Mouse (Mus musculus) adipocyte (in vitro differentiated cells): Measurements from ENCODE around the gene Grin2b.
A peak's percentile ranks its signal among the peaks of the same experiment; 100 is the strongest.
"Not testable (repeated sequence)": the region's sequence is repeated elsewhere in the genome, so short reads cannot be mapped to it uniquely, and the experiment has no call there.

Experiments used
- DNase-seq: peaks from one replicate; pipeline ENCODE4 v3.0.0-alpha.2; 2016; ENCODE audit warnings: low spot score

The Grin2b gene

GRCm38 (mm10) chr6:135907137-135907536 is 266.2 kb downstream of the Grin2b start:
- DNase-seq: no peak

DNA sequence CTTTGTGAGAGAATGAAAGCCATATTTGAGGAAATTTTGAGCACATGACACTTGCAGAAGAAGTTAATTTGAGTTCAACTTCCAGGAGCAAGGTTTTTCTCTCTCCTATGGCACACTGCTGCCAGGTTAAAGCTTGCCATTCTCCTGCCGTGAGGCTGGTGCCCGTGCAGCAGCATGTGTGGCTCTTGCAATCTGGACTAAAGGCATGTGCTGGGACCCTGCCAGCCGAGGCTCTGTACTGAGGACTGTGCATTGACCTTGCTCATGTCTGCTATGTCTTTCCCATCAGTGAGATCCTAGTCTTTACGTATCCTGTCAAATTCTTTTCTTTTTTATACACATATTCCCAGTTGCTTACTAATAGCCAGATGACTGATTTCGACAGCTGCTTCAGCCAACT is 268.9 kb downstream of the Grin2b start:
- DNase-seq: no peak

DNA sequence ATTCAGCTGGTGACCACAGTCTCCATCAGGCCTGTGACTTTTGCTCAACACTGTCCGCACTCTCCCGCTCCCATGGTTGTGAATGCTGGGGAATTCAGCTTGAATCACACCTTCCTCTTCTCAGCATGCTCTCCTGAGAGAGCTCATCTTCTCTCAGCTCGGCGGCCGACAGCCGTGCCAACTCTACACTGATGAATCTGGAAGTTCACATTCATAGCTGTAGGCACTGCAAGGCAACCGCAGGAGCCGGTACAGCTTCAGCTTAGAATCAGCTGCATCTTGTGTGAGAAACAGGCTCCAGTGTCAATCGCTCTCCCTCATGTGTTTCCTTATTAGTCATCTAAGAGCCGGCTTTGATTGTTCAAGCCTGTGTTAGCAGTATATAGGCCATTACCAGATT is 272.9 kb downstream of the Grin2b start:
- no peak for DNase-seq

DNA sequence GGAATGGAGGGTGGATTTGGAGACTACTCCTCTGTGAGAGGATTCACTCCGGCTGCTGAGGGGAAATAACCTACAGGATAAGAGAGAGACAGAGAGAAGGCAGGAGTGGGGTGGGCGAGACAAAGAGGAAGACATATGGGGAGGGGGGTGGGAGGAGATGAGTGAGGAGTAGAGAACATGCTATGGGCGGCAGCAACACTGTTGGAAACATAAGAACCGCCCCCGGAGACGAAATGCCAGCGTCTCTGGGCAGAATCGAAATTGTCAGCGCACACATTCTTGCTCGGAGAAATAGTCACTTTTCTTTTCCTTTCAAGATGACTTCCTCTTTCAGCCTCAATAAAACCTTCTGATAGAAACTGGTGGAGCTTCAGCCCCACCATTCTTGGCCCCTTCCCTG is 274.1 kb downstream of the Grin2b start:
- no peak for DNase-seq

DNA sequence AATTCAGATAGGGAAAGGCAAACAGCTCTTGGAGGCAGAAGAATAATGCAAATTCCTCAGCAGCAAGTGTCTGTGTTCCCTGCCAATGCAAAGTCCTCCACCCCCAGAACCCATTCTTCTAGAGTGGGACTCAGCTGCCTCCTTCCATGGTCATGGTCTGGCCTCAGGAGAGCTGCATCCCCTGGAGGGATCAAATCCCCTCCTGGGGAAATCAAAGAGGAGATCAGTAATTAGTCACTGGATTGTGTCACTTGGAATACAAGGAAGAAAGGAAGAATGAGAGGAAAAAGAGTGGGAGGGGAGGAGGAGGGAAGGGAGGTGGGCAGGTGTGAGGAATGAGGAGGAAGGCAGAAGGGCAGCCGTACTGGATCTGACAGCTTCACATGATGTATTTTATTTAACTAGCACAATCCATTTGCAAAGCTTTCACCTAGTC is 278.5 kb downstream of the Grin2b start:
- no peak for DNase-seq

DNA sequence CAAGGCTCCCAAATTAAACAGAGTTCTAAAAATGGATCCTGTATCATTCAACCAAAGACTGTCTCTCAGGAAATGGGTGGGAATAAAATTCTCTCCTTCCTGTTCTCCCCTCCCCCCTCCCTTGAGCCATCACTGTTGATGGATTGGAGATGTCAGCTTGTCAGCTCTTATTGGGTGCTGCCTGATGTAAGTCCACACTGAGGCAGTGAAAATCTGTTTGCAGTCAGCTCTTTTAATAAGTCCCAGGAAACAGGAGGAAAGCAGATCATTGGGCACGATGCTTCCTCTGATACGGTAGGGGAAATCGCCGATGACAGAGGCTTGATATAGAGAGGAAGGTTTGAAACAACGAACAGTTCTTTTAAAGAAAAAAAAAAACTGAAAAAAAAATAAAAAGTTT is 290.7 kb downstream of the Grin2b start:
- no peak for DNase-seq

DNA sequence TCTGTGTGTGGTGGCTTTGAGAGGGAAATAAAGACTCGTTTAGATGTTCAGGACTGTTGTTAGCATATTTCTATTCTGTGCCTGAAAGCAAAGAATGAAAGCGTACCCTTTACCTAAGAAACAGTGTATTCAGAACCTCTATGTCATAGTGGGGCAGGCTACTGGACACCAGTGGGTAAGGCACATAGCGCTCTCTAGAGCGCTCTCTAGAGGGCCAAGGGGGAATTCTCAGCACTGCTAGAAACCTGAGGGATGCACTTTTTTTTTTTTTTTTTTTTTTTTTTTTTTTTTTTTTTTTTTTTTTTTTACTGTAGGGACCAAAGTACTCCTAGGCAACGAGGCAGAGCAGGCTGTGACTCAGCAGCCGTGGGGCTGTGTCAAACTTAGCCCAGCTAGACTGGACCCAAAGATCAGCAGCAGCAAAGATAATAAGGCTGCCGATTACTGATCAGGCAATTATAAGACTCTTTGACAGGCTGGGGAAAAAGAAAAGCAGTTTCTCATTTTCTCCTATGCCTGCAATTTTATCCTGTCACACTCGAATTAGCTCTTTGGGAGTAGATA is 297.1 kb downstream of the Grin2b start:
- no peak for DNase-seq

- DNase-seq: no peak
These were observed 298.7 kb downstream of the Grin2b start for GRCm38 (mm10) chr6:135874626-135875025.

- DNase-seq: no peak
These were observed 307.5 kb downstream of the Grin2b start for GRCm38 (mm10) chr6:135865832-135866231.

DNA sequence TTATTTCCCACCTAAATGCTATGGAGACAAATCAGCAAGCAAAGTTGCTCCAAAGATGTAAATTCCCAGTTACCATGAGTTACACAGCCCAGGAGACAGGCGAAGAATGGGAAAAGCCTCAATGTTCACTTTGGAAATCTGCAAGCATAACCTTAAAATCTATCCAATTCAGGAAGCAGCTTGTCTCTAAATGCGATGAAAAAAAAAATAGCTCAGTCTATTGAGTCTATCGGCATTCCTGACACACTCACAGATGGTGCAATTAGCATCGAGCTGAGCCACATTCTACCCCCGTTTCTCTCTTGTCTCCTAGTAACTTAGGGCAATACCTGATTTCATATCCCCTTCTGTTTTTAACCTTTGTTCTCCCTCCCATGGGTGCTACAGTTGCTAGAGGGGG is 309.3 kb downstream of the Grin2b start:
- DNase-seq: no peak

GRCm38 (mm10) chr6:135859502-135859901 is 313.8 kb downstream of the Grin2b start:
- no peak for DNase-seq

DNA sequence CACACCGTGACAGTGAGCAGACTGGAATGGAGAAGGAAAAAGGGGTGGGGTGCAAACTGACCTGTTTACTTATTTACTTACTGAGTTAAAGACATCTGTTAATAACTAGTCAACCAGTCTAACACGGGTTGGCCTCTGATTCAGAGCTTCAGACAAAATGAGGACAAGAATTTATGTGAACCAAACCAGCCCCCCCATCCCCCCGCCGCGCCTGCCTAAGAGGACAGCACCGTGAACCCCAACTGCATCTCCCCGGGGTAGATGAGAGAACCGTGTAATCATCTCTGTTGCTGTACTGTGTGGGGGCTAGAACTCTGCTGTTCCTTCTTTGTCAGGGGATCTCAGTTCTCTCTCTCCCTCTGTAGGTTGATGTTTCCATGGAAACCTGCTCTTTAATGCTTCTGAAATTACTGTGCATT is 319.1 kb downstream of the Grin2b start:
- DNase-seq: no peak

- DNase-seq: no peak
These were observed 329.6 kb downstream of the Grin2b start for GRCm38 (mm10) chr6:135843755-135844154.

- no peak for DNase-seq
These were observed 337.0 kb downstream of the Grin2b start for GRCm38 (mm10) chr6:135836353-135836752.

GRCm38 (mm10) chr6:135833542-135833941 is 339.8 kb downstream of the Grin2b start:
- DNase-seq: no peak

DNA sequence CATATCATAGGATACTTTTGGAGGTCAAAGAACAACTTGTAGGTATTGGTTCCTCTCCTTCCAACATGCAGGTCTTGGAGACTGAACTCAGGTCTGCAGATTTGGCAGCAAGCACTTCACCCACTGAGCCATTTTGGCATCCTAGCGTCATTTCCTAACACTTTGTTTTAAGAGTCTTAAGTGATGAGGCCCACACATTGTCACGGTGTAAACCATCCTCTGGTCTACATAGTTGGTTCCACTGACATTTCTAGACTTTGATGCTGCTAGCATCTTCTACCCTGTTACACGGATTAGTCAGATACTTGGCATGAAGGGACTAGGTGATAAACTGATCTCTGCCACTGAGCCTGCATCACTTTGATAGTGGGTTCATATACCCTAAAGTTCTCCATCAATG is 341.3 kb downstream of the Grin2b start:
- no peak for DNase-seq

DNA sequence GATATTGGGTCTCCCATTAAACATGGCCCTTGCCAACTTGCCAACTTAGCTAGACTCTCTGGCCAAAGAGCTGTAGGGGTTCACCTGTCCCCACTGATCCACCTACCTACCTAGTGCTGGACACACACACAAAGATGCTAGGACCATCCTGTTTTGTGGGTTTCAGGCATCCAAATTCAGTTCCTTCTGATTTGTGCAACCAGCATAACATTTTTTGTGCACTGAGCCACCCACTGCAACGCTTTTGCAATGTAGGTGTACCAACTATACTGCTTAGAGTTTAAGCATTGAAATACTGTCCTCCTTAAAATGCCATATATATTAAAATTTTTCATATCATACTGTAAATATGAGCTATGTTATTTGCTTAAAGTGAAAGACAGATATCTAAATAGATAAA is 342.3 kb downstream of the Grin2b start:
- no peak for DNase-seq

DNA sequence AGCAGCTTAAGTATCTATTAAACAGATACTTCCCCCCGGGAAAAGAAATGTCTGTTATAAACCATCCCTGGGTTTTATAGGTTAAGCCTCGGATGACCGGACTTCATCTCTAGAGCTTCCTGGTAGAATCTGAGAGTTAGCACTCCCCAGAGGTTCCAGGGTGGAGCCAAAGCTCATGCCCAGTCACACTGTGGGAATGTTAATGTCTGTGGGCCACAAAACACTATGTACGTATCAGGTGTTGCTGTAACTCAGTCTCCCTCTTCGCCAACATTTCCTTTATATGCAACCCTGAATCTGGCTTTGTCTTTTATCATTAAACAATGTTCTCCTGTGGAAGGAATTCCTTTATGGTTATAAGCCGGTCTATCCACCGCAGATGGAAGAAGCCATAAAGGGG is 343.9 kb downstream of the Grin2b start:
- DNase-seq: no peak

DNA sequence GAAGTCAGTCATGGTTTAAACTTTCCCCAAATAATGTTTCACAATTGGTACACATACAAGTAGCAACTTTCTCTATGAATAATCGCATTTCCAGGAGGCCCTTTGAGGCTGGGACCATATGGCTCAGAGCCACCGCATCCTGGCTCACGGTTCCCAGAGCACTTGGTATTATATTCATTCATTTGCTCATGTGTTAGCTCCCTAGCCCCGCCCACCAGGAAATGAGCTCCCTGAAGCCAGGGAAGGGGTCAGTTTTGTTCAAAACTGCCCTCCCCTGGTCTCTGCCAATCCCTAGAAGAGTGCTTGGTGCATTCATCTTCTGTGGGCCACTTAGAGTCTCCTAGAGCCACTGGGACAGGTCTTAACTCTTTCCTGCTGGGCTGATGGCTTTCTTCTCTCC is 344.3 kb downstream of the Grin2b start:
- no peak for DNase-seq

GRCm38 (mm10) chr6:135827942-135828341 is 345.4 kb downstream of the Grin2b start:
- DNase-seq: peak; percentile 19

- no peak for DNase-seq
These were observed 346.0 kb downstream of the Grin2b start for GRCm38 (mm10) chr6:135827317-135827716.

- not testable (repeated sequence) for DNase-seq
These were observed 346.5 kb downstream of the Grin2b start for GRCm38 (mm10) chr6:135826776-135827175.

DNA sequence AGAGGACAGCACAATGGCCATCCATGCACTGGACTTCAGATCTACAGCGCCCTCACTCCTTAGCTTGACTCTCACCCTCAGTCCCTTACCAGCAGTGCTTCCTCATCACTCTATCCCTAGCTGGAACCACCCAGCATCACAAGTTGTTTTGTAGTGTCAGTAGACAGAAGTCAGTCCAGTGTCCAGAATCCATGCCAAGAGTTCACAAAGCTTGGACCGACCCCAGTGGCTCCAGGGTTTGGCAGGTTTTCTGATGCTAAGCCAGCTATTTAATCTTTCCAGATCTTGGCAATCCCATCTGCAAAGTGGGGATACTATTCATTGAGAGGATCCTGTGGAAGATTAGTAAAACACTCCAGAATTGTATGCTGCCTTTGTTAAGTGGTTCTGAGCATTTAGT is 355.9 kb downstream of the Grin2b start:
- DNase-seq: no peak

- no peak for DNase-seq
These were observed 359.6 kb downstream of the Grin2b start for GRCm38 (mm10) chr6:135813755-135814154.

DNA sequence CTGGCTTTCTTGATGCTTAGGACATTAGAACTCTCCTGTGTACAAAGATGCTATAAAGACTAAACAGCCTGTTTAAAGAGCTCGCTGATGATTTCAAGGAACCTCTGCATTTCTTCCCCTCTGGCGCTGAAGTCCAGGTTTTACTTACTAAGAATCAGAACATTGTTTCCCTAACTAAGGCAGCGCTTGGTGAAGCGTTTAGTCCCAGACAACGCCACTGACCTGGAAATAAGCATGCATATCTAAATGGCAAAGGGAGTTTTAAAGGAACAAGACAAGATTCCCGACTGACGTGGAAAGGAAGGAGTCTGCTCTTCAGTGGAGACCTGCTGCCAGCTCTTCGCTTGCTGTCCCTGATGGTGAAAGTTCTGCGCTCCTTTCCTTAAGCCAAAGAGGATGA is 367.9 kb downstream of the Grin2b start:
- DNase-seq: no peak
